Mouse (Mus musculus) embryonic stem cell, embryonic (primary cell): ENCODE data around the gene Grhl3.

ENCODE experiments used
- CTCF ChIA-PET, 4 experiments: fragments of 300-600 bp in 2 of 4; fragments of 350-600 bp in 2 of 4; sonication (Branson Sonifier 250); formaldehyde crosslinking; loops; one replicate each; lab custom pipeline; 2022; ENCODE audit warnings: inconsistent platforms in 2 of 4; lab: Charles Lee
- POLR2A ChIA-PET, 4 experiments: fragments of 300-600 bp in 2 of 4; fragments of 350-600 bp in 2 of 4; sonication (Branson Sonifier 250); formaldehyde crosslinking; loops; one replicate each; lab custom pipeline; 2022; ENCODE audit warnings: antibody characterized with exemption in 4 of 4, inconsistent platforms in 1 of 4; lab: Charles Lee

Gene Grhl3

DNA sequence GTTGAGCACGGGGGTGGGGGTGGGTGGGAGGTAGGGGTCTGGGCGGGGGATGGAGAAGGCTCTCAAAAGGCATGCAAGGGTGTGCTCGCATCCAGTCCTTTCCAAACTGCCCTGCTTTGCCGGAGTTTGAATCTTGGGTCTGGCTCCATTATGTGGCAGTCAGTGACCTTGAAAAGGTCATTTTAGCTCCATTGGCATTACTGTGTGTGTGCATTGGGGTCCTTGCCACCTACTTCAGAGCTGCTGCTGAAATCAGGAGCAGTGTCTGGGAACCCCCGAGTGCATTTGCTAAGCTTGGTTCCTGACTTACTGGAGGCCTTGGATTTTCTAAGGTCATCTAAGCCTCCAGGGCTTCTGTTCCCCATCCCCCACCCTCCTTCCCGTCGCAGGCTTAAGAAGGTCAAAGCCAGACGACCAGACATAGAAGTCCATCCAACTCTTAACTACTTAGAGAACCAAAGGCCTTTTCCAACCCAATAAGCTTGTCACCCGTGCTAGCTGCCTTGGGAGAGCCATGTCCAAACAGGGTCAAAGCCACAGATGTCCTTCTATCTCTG is 24.8 kb downstream of the Grhl3 start:
- POLR2A ChIA-PET, result interaction anchor here in 3 of 4 experiments (0.6 to 7.9 kb wide), 17 partner anchors 9 to 1081 kb away, joined by 3 to 34 read pairs (median 5); partner anchors contain the start of genes Grhl3 (in 1 of the 3) and Rcan3 (in 1 of the 3)
- CTCF ChIA-PET, result interaction anchor here in 3 of 4 experiments (0.6 to 1.2 kb wide), 3 partner anchors 118 to 127 kb away, joined by 3 to 9 read pairs (median 3); no protein-coding TSS in a partner anchor

DNA sequence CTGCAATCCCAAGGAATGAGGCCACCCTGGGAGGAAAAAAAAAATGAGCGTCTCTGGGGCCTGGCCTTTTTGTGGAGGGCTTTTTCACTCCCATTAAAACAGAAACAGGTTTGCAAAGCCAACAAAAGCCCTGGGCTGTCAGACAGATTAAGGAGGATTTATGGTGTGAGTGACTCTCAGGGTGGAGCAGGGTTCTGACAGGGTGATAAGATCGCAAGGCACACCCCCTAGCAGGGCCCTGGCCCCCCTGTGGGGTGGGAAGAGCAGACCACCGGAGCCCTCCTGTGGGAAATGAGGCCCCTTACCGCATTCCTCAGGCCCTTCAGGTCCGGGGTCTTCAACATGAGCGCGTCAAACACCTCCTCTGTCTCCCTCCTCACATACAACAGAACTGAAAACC is 25.3 kb downstream of the Grhl3 start:
- POLR2A ChIA-PET, result interaction anchor here in 3 of 4 experiments (0.6 to 7.9 kb wide), 13 partner anchors 9 to 1081 kb away, joined by 3 to 34 read pairs (median 4); partner anchors contain the start of genes Grhl3 (in 1 of the 3) and Rcan3 (in 1 of the 3)
- CTCF ChIA-PET, result interaction anchor here in 2 of 4 experiments (0.6 to 1.0 kb wide), 3 partner anchors 54 to 1050 kb away, joined by 3 to 5 read pairs (median 4); partner anchors contain the start of genes Nipal3 (in 1 of the 2) and Stpg1 (in 1 of the 2)

DNA sequence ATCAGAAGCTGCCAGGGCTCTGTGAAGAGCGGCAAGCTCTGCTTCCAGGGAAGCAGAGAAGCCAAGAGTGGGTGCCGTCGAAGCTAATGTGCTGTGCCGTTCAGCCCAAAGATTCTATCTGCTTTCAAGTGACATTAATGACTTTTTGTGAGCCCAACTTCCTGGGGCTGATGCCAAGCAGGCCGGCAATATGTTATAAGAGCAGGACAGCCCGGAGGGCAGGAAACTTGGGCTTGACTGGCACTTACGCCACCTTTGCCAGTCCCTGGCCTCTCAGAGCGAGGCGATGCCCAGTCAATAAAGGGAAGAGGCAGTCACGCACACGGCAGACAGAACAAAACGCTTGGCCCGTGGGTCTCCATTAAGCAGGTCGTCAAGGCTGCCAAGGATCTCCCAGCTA is 25.9 kb downstream of the Grhl3 start:
- CTCF ChIA-PET, result interaction anchor here in 3 of 4 experiments (0.6 to 1.1 kb wide), 4 partner anchors 18 to 1049 kb away, joined by 4 to 5 read pairs (median 4); partner anchors contain the start of genes Nipal3 (in 1 of the 3) and Stpg1 (in 1 of the 3)
- POLR2A ChIA-PET, result interaction anchor here in 3 of 4 experiments (0.6 to 7.9 kb wide), 13 partner anchors 8 to 119 kb away, joined by 3 to 34 read pairs (median 5); partner anchors contain the start of gene Grhl3 (in 1 of the 3)

DNA sequence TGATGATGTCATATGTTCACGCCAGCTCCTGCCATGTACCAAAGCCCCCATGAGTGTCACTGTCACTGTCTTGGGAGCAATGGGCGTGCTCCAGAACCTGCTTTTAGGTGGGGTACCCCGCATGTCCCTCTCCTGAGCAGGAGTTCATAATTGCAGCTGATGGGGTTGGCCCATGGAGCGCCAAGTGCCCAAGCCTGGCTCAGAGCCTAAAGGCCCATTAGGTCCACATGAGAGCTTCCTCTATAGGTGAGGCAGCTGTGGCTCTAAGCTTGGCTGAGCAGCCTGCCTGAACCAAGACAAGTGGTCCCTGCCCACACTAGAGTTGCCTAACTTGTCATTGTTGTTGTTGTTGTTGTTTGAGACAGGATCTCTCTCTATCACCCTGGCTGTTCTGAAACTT is 26.6 kb downstream of the Grhl3 start:
- POLR2A ChIA-PET, result interaction anchor here in 3 of 4 experiments (0.6 to 7.9 kb wide), 12 partner anchors 8 to 119 kb away, joined by 3 to 34 read pairs (median 4); partner anchors contain the start of gene Grhl3 (in 1 of the 3)
- CTCF ChIA-PET, result interaction anchor here in 3 of 4 experiments (0.6 to 1.6 kb wide), 6 partner anchors 18 to 120 kb away, joined by 3 to 5 read pairs (median 4); partner anchors contain the start of genes Nipal3 (in 1 of the 3) and Stpg1 (in 1 of the 3)

DNA sequence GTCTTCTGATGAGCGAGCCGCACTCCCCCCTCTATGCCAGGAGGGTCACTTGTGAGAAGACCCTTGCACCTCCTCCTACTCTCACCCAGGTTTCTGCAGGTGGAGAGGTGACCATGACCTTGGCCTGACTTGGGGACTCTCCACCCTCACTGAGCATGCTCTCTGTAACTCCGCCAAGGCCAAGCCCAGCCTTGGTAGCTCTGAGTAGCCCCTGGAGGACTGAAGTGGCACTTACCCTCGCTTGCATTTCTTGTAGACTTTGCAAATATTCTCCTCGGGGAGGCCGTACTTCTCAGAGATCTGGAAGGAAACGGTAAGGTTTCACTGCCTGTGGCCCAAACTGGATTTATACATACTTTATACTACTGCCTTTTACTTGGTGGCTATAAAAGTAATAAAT is 27.4 kb downstream of the Grhl3 start:
- POLR2A ChIA-PET, result interaction anchor here in 2 of 4 experiments (1.0 to 7.9 kb wide), 10 partner anchors 9 to 115 kb away, joined by 3 to 34 read pairs (median 8); partner anchors contain the start of gene Grhl3 (in 1 of the 2)

DNA sequence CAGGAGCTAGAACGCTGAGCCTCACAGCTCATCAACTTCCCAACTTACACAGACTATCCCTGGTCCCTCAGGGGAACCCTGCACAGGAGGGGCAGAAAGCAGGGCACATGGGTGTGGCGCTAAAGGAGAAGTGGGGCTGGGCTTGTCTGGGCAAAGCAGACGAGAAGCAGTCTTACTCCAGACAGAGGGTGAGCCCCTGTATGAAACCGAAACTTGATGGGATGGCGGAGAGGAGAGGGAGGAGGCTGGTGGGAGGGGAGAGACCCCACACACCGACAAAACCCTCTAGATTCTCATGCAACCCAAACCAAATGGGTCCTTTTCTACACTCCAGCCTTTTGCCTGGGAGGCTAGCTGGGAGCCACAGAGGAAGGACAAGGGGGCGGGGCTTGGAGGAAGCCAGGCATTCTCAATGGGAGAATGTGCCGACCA is 28.3 kb downstream of the Grhl3 start:
- CTCF ChIA-PET, result interaction anchor here (0.6 to 1.6 kb wide), 12 partner anchors 9 to 214 kb away, joined by 3 to 14 read pairs (median 3); no protein-coding TSS in a partner anchor
- POLR2A ChIA-PET, result interaction anchor here in 3 of 4 experiments (0.6 to 7.9 kb wide), 20 partner anchors 8 to 73 kb away, joined by 3 to 34 read pairs (median 4); partner anchors contain the start of genes Grhl3 (in 2 of the 3), Nipal3 (in 1 of the 3) and Stpg1 (in 1 of the 3)

More for the DNA sequence above, 27.4 kb downstream of the Grhl3 start:
- CTCF ChIA-PET, result interaction anchor here in 3 of 4 experiments (0.6 to 1.6 kb wide), 4 partner anchors 29 to 93 kb away, joined by 3 to 4 read pairs (median 4); no protein-coding TSS in a partner anchor

DNA sequence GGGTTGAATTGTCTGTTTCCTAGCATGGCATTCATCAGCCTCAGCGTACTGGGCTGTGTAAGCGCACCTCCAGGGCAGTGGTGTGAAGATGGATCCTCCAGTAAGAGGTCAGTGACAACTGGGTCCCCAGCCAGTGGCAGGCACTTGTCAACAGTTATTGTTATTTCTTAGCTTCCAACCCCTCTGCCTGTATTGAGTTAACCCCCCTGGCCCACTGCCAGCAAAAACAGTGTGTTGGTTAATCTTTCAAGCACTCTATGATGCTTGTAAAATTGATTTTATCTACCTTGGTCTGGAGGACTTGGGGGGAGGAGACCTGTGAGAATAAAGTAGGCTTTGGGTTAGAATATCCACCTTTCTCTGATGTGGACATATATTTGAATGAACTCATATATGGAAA is 29.1 kb downstream of the Grhl3 start:
- ChIA-PET CTCF (interaction anchor here in 3 of 4 experiments (0.7 to 1.5 kb wide), 6 partner anchors 9 to 165 kb away, joined by 3 to 4 read pairs (median 3); no protein-coding TSS in a partner anchor), POLR2A (interaction anchor here in 3 of 4 experiments (0.8 to 7.9 kb wide), 19 partner anchors 9 to 74 kb away, joined by 3 to 34 read pairs (median 3); partner anchors contain the start of genes Grhl3 (in 2 of the 3), Nipal3 (in 1 of the 3) and Stpg1 (in 1 of the 3))

DNA sequence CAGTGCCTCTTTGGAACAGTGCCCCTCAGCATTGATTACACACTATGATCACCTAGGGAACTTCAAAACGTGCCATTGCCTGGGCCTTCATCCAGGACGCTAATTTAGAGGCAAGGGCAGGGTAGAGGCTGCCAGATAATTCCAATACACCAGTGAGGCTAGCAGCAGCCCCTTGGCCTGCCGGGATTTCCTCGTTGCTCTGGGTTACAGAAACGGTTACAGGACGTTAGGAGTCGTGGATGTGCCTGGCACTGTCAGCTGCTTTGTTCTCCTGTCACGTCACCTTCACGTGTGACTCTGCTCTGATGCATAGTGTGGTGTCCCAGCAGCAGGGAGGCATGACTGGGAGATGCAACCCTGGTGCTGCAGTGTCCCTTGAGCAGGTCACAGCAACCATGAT is 33.4 kb downstream of the Grhl3 start:
- POLR2A ChIA-PET, result interaction anchor here in 3 of 4 experiments (0.6 to 3.5 kb wide), 13 partner anchors 9 to 912 kb away, joined by 3 to 15 read pairs (median 4); no protein-coding TSS in a partner anchor

DNA sequence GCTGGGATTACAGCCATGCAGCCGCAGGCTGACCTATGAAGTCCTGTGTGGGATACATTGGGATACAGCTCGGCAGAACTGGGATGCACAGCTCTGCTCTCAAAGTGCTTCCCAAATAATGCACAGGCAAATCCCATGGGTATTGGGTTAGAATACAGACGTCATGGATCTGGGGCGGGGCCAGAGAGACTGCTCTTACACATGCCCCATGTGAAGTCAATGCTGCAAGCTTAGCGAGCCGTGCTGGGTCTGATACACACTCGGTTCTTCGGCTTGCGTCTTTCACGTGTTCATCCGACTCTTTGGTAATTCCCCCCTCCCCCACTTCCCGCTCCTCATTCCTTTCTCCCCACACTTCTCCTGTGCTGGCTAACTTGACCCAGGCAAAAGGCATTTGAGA is 34.4 kb downstream of the Grhl3 start:
- ChIA-PET CTCF (interaction anchor here in 3 of 4 experiments (0.7 to 1.5 kb wide), 5 partner anchors 9 to 127 kb away, joined by 3 to 9 read pairs (median 4); no protein-coding TSS in a partner anchor), POLR2A (interaction anchor here (0.5 to 3.5 kb wide), 18 partner anchors 8 to 1725 kb away, joined by 3 to 15 read pairs (median 4); partner anchors contain the start of gene Grhl3 (in 1 of the 4))

More for the DNA sequence above, 33.4 kb downstream of the Grhl3 start:
- CTCF ChIA-PET, result interaction anchor here in 2 of 4 experiments (1.1 to 1.5 kb wide), 4 partner anchors 10 to 169 kb away, joined by 3 to 5 read pairs (median 4); no protein-coding TSS in a partner anchor

DNA sequence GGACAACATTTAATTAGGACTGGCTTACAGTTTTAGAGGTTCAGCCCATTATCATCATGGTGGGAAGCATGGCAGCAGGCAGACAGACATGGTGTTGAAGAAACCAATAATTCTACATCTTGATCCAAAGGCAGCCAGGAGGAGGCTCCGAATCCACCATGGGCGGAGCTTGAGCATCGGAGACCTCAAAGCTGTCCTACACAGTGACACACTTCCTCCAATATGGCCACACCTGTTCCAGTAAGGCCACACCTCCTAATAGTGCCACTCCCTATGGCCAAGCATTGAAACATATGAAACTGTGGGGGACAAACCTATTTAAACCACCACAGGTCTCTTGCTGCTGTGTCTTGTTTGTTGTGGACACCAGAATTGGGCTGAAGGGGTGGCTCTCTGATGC is 38.4 kb downstream of the Grhl3 start:
- ChIA-PET POLR2A (interaction anchor here in 3 of 4 experiments (1.1 to 4.0 kb wide), 5 partner anchors 10 to 131 kb away, joined by 3 to 15 read pairs (median 3); partner anchors contain the start of gene Grhl3 (in 1 of the 3)), CTCF (interaction anchor here in 2 of 4 experiments (0.8 to 2.4 kb wide), 4 partner anchors 10 to 132 kb away, joined by 3 to 11 read pairs (median 3); no protein-coding TSS in a partner anchor)

DNA sequence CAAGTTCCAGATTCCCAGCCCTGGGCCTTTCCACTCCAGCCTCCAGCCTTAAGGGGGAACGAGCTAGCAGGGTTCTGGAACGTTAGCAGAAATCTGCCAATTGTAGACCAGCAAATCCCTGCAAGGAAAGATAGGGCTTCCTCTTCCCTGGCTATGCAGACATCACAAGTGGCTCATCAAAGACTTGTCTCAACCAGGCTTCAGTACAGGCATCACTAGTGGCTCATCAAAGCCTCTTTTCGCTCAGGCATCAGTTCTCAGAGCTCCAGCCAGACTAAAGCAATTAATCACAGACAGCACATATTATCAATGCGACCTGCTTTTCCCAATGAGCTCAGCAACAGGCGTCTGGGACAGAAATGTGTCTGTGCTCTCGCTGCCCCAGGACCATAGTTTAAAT is 40.4 kb downstream of the Grhl3 start:
- POLR2A ChIA-PET, result interaction anchor here in 3 of 4 experiments (0.6 to 4.0 kb wide), 20 partner anchors 8 to 251 kb away, joined by 3 to 34 read pairs (median 4); partner anchors contain the start of gene Grhl3 (in 1 of the 3)
- CTCF ChIA-PET, result interaction anchor here (0.5 to 2.4 kb wide), 12 partner anchors 32 to 946 kb away, joined by 3 to 11 read pairs (median 3); no protein-coding TSS in a partner anchor

DNA sequence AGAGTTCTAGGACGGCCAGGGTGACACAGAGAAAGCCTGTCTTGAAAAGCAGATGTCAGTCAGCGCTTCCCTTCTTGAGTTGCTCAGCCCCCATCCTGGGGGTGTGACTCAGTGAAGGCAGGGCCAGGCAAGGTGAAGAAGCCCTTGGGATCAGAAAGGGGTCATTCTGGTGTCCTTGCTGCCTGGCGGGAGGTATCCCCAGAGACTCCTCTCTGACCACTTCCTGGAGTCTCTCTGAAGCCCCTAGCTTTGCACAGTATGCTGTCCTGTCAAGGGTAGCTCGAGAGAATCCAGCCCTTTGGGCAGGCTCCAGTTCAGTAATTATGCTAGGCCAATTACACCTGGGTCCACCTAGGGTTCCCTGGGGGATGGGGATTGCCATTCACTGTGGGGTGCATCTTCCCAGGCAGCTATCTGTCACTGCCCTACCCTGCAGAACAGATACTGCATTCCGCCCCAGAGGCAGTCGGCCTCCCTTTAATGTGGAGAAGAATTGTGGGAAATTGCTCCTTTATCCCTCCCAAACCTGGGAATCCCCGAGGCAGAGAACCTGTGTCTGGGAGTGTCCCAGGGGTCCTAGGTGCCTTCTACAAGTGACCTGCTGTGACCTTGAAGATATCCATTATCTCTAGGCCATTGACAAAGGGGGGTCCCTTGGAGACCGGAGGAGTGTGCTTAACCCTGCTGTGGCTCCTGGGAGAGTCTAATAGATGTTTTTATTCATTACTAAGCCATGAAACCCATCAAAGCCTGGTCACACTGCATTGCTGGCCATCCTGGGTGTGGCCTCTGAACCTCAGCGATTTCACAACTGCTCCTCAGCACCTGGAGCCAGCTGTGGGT is 41.4 kb downstream of the Grhl3 start:
- CTCF ChIA-PET, result interaction anchor here (0.5 to 3.5 kb wide), 14 partner anchors 13 to 945 kb away, joined by 3 to 36 read pairs (median 4); partner anchors contain the start of gene Nipal3 (in 1 of the 4)
- POLR2A ChIA-PET, result interaction anchor here (0.5 to 3.7 kb wide), 21 partner anchors 11 to 408 kb away, joined by 3 to 34 read pairs (median 5); partner anchors contain the start of genes Grhl3 (in 1 of the 4) and Srrm1 (in 1 of the 4)

DNA sequence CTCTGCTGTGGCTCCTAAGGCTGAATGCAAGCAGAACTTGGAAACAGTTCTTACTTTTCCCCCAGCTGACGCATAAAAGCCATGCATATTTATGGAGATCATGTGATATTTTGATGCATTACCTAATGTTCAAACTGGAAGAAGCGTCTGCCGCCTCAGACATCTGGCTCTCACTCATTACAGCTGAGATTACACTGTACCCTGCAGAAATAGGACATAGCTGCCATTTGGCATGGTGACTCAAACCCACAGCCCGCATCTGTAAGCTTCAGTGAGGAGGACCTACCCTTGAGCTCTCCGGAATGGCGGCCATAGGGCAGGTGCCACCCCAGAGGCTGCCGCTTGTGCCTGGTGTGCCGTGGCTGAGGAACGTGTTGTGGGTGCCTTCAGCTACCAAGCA is 42.2 kb downstream of the Grhl3 start:
- POLR2A ChIA-PET, result interaction anchor here (0.7 to 3.7 kb wide), 16 partner anchors 9 to 135 kb away, joined by 3 to 34 read pairs (median 4); no protein-coding TSS in a partner anchor
- CTCF ChIA-PET, result interaction anchor here (0.6 to 3.5 kb wide), 13 partner anchors 8 to 423 kb away, joined by 3 to 36 read pairs (median 4); partner anchors contain the start of gene Nipal3 (in 1 of the 4)

DNA sequence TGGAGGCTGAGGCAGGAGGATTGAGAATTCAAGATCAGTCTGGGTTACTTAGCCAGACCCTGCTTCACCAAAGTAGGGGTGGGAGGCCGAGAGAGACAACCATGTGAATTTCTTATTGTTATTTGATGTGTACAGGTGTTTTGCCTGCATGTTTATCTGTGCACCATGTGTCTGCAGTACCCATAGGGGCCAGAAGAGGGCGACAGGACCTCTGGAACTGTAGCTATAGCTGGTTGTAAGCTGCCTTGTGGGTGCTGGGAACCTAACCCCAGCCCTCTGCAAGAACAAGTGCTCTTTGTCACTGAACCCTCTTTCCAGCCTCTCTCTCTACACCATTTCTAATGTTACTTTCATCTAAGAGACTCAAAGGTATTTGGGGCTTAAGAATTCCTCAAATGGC is 43.2 kb downstream of the Grhl3 start:
- POLR2A ChIA-PET, result interaction anchor here in 3 of 4 experiments (0.5 to 3.7 kb wide), 11 partner anchors 10 to 649 kb away, joined by 3 to 28 read pairs (median 4); no protein-coding TSS in a partner anchor
- CTCF ChIA-PET, result interaction anchor here in 3 of 4 experiments (0.6 to 3.5 kb wide), 17 partner anchors 9 to 235 kb away, joined by 3 to 36 read pairs (median 4); no protein-coding TSS in a partner anchor

DNA sequence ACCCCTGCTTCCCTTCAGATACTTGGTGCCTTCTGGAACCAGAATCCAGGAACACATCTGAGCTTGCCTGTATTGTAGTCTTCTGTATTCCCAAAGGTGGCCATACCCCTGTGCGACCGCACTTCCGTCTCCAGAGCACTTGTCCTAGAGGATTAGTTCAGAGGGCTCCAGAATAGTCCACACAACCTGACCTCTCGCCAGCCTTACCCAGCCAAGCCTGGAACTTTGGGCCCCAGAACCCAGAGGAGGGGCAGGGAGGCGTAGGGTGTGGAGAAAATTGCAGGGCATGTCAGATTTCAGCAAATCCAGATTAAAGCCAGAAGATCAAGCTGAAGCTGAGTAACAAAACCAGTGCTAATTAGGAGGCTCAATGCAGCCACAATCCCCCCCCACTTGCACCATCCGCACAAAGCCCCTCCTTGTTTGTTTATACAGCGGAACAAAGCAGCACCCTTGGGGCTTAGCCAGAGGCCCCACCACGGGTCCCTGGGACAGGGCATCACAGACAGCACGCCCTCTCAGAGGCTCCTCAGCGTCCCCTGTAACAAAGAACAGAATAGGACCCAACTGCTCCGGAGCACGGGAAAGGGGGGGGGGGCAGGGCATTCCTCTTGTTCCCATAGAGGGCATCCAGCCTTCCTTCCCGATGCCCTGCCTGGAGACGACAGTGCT is 47.3 kb downstream of the Grhl3 start:
- ChIA-PET CTCF (interaction anchor here in 1 of 4 experiments (0.6 kb wide), 1 partner anchor 343 kb away, joined by 4 read pairs; no protein-coding TSS in a partner anchor), POLR2A (interaction anchor here in 2 of 4 experiments (0.7 to 1.0 kb wide), 4 partner anchors 11 to 155 kb away, joined by 3 to 4 read pairs (median 4); no protein-coding TSS in a partner anchor)
